Mouse (Mus musculus): ENCODE results near the gene Cxcl2. TPM values are rescaled to one million over a fixed set of nuclear protein-coding genes. Genes with fewer than 3 reads are reported as not detected.

Cxcl2 gene
- total and polyA plus RNA-seq, 3 experiments, result 0.84 TPM; not detected in 2

DNA sequence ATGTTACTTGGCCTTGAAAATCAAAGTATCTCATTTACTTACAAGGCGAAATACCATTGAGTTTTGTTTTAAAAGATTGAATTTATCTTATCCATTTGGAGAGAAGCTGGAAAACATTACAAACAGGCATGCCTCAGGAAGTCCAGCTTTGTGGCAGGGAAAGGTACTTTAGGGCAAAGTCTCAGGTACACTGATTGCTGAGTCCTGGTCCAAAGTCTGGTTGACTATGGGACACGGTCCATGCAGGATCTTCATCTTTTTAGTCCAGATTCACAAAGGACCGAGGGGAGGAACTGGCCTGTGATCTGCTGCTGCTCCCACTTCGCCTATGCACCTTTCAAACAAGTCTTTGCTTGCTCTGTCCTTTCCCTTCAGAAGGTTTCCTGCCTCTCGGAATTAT lies 4.4 kb upstream of the Cxcl2 start:
- no peak overlapping the region for H3K27ac ChIP-seq
- TF ChIP-seq CTCF (IDR thresholded peaks at IDR 0.05), result no peak
- no peak for TF ChIP-seq EP300 (IDR thresholded peaks at IDR 0.05; ENCODE audit: insufficient read depth, low read depth, low read length)
- TF ChIP-seq POLR2A (IDR thresholded peaks at IDR 0.05; ENCODE audit: insufficient read depth, low read depth, low read length), result no peak
- no peak overlapping the region for H3K9ac ChIP-seq (ENCODE audit: low read depth, low read length)
- no peak for DNase-seq
- H3K4me1 ChIP-seq (ENCODE audit: control insufficient read depth, insufficient read depth, low read length), result peaks cover 5% of the 10 kb centered on the region
- no peak overlapping the region for H3K4me3 ChIP-seq
- 82% methylated on average over 5 of the region's 5 CpGs for WGBS
- no peaks in the 10 kb centered on the region for H3K36me3 ChIP-seq (ENCODE audit: control insufficient read depth, insufficient read depth, low read length)
- 0 out of 2 replicates have a peak, but pooled peaks cover 2% of the 10 kb centered on the region for H3K27me3 ChIP-seq (ENCODE audit: control insufficient read depth, insufficient read depth, low read length)
- intact Hi-C loops (cut with DNase I), result no loop called here
- H3K79me2 ChIP-seq (replicated peaks; ENCODE audit: control insufficient read depth, insufficient read depth, low read length), result no peaks in the 10 kb centered on the region

GRCm38 (mm10) chr5:90900147-90900546 lies 3.5 kb upstream of the Cxcl2 start:
- 29% methylated on average over 7 of the region's 7 CpGs for WGBS
- TF ChIP-seq POLR2A (IDR thresholded peaks at IDR 0.05; ENCODE audit: insufficient read depth, low read depth, low read length), result no peak
- peak; percentile 57 to 73 for DNase-seq
- H3K4me3 ChIP-seq, result no peak overlapping the region
- H3K9ac ChIP-seq (ENCODE audit: low read depth, low read length), result no peak overlapping the region
- 0 out of 2 replicates have a peak, but pooled peaks cover 2% of the 10 kb centered on the region for H3K27me3 ChIP-seq (ENCODE audit: control insufficient read depth, insufficient read depth, low read length)
- intact Hi-C loops (cut with DNase I), result loop anchor here (5.0 kb wide), 1 partner anchor 113 kb away; the partner anchor contains the start of gene Cxcl3
- H3K36me3 ChIP-seq (ENCODE audit: control insufficient read depth, insufficient read depth, low read length), result no peaks in the 10 kb centered on the region
- H3K4me1 ChIP-seq (ENCODE audit: control insufficient read depth, insufficient read depth, low read length), result peaks cover 5% of the 10 kb centered on the region
- H3K27ac ChIP-seq, result no peak overlapping the region
- H3K79me2 ChIP-seq (replicated peaks; ENCODE audit: control insufficient read depth, insufficient read depth, low read length), result no peaks in the 10 kb centered on the region

- WGBS, result 61% methylated on average over 7 of the region's 7 CpGs
- Histone ChIP-seq H3K27me3 (ENCODE audit: control insufficient read depth, insufficient read depth, low read length) (0 out of 2 replicates have a peak, but pooled peaks cover 2% of the 10 kb centered on the region), H3K79me2 (replicated peaks; ENCODE audit: control insufficient read depth, insufficient read depth, low read length) (no peaks in the 10 kb centered on the region), H3K27ac (no peak overlapping the region), H3K4me3 (no peak overlapping the region), H3K4me1 (ENCODE audit: control insufficient read depth, insufficient read depth, low read length) (peaks cover 5% of the 10 kb centered on the region), H3K36me3 (ENCODE audit: control insufficient read depth, insufficient read depth, low read length) (no peaks in the 10 kb centered on the region), H3K9ac (ENCODE audit: low read depth, low read length) (no peak overlapping the region)
- intact Hi-C loops (cut with DNase I), result loop anchor here (5.0 kb wide), 1 partner anchor 113 kb away; the partner anchor contains the start of gene Cxcl3
- no peak for DNase-seq
- TF ChIP-seq POLR2A (IDR thresholded peaks at IDR 0.05; ENCODE audit: insufficient read depth, low read depth, low read length), result no peak
Measured at GRCm38 (mm10) chr5:90900688-90901087, 3.0 kb upstream of the Cxcl2 start.

DNA sequence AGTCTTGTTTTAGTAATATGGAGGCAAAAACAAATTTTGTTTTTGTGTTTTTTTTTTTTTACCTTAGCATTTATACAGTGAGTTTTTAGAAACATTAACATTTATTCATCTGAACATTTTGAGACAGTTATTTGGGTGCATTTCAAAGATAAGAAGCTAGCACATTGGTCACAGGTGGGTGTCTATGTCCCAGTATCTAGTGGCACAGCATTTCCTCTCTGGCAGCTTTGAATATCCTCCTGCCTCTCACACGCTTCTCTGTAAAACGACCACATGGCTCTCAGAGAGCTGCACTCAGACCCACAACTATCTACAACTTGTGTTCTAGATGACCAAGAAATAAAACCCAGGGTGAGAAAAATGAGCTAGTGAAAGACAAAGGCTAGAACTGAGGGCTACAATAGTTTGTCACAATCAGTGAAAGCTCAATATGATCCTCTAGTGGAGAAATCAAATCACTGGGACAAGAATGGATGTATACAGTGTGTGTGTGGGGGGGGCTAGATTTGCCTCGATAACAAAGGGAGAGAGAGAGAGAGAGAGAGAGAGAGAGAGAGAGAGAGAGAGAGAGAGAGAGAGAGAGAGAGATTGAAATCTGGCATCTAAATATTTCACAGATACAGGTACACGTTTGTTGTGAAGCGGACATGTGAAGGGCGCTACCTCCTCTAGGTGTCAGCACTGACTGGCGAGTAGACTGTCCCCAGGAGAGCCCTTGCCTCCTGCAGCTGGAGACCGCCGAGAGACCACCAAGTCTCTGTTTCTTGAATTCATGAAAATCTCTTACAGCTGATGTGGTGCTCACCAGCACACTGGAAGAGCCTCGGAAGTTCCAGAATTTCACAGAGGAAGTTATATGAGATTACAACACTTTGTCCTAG lies 1.1 kb upstream of the Cxcl2 start:
- 0 out of 2 replicates have a peak, but pooled peaks cover 2% of the 10 kb centered on the region for H3K27me3 ChIP-seq (ENCODE audit: control insufficient read depth, insufficient read depth, low read length)
- TF ChIP-seq EP300 (IDR thresholded peaks at IDR 0.05; ENCODE audit: insufficient read depth, low read depth, low read length) (no peak), CTCF (IDR thresholded peaks at IDR 0.05) (peak; percentile 46)
- WGBS, result 8% methylated on average over 10 of the region's 10 CpGs
- no peak overlapping the region for H3K9ac ChIP-seq (ENCODE audit: low read depth, low read length)
- H3K36me3 ChIP-seq (ENCODE audit: control insufficient read depth, insufficient read depth, low read length), result no peaks in the 10 kb centered on the region
- no peak for DNase-seq
- no peaks in the 10 kb centered on the region for H3K79me2 ChIP-seq (replicated peaks; ENCODE audit: control insufficient read depth, insufficient read depth, low read length)
- H3K4me1 ChIP-seq (ENCODE audit: control insufficient read depth, insufficient read depth, low read length), result peaks cover 5% of the 10 kb centered on the region
- intact Hi-C loops (cut with DNase I), result loop anchor here (5.0 kb wide), 1 partner anchor 115 kb away; the partner anchor contains the start of gene Cxcl3
- no peak overlapping the region for H3K4me3 ChIP-seq
- H3K27ac ChIP-seq, result no peak overlapping the region

- H3K4me3 ChIP-seq, result no peak overlapping the region
Measured at GRCm38 (mm10) chr5:90908983-90909382, 5.3 kb downstream of the Cxcl2 start.

DNA sequence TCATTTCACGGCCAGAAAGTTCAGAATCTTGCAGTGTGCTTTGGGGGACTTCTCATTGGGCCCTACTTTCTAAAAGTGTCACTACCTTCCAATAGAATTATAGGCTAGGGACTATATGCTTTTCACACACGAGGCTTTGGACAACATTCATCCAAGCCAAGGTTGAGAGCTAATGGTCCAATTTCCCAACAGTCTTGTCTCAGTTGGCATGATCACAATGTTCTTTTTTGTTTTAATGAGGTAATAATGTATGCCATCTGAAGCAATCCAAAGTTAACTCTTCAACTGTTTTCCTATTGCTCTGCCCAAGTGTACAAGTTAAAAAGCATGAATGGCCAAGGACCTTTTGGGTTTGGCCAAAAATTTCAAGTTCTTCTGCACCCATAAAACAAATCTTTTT lies 15.8 kb downstream of the Cxcl2 start:
- no peak overlapping the region for H3K9ac ChIP-seq (ENCODE audit: low read depth, low read length)
- no peaks in the 10 kb centered on the region for H3K27me3 ChIP-seq (ENCODE audit: control insufficient read depth, insufficient read depth, low read length)
- no peak for DNase-seq
- H3K4me3 ChIP-seq, result no peak overlapping the region
- intact Hi-C loops (cut with DNase I), result no loop called here
- TF ChIP-seq POLR2A (IDR thresholded peaks at IDR 0.05; ENCODE audit: insufficient read depth, low read depth, low read length) (no peak), EP300 (IDR thresholded peaks at IDR 0.05; ENCODE audit: insufficient read depth, low read depth, low read length) (no peak)
- 65% methylated on average over 2 of the region's 2 CpGs for WGBS
- H3K27ac ChIP-seq, result no peak overlapping the region
- no peaks in the 10 kb centered on the region for H3K36me3 ChIP-seq (ENCODE audit: control insufficient read depth, insufficient read depth, low read length)
- H3K79me2 ChIP-seq (replicated peaks; ENCODE audit: control insufficient read depth, insufficient read depth, low read length), result no peaks in the 10 kb centered on the region
- H3K4me1 ChIP-seq (ENCODE audit: control insufficient read depth, insufficient read depth, low read length), result no peaks in the 10 kb centered on the region

More at GRCm38 (mm10) chr5:90908983-90909382, 5.3 kb downstream of the Cxcl2 start:
- peak; percentile 86 for TF ChIP-seq EP300 (IDR thresholded peaks at IDR 0.05; ENCODE audit: insufficient read depth, low read depth, low read length)
- no peak for TF ChIP-seq POLR2A (IDR thresholded peaks at IDR 0.05; ENCODE audit: insufficient read depth, low read depth, low read length)
- peak; percentile 92 for TF ChIP-seq CTCF (IDR thresholded peaks at IDR 0.05)
- Histone ChIP-seq H3K79me2 (replicated peaks; ENCODE audit: control insufficient read depth, insufficient read depth, low read length) (no peaks in the 10 kb centered on the region), H3K27ac (no peak overlapping the region), H3K9ac (ENCODE audit: low read depth, low read length) (no peak overlapping the region), H3K4me1 (ENCODE audit: control insufficient read depth, insufficient read depth, low read length) (no peaks in the 10 kb centered on the region), H3K27me3 (ENCODE audit: control insufficient read depth, insufficient read depth, low read length) (0 out of 2 replicates have a peak, but pooled peaks cover 2% of the 10 kb centered on the region), H3K36me3 (ENCODE audit: control insufficient read depth, insufficient read depth, low read length) (no peaks in the 10 kb centered on the region)
- DNase-seq, result peak; percentile 49 to 79
- intact Hi-C loops (cut with DNase I), result loop anchor here (2.0 kb wide), 1 partner anchor 248 kb away; no protein-coding TSS in a partner anchor
- 1% methylated on average over 2 of the region's 2 CpGs for WGBS

Data from heart, adult 2 months (tissue).